Mouse (Mus musculus): ENCODE results near the gene Cldnd1. TPM values are rescaled to one million over a fixed set of nuclear protein-coding genes. Genes with fewer than 3 reads are reported as not detected.

Gene Cldnd1
- 100 to 1,000 TPM in 2 of 4 experiments, 10 to 100 TPM in 2; 87.9 to 106 (median 100) TPM for total RNA-seq (2022)

DNA sequence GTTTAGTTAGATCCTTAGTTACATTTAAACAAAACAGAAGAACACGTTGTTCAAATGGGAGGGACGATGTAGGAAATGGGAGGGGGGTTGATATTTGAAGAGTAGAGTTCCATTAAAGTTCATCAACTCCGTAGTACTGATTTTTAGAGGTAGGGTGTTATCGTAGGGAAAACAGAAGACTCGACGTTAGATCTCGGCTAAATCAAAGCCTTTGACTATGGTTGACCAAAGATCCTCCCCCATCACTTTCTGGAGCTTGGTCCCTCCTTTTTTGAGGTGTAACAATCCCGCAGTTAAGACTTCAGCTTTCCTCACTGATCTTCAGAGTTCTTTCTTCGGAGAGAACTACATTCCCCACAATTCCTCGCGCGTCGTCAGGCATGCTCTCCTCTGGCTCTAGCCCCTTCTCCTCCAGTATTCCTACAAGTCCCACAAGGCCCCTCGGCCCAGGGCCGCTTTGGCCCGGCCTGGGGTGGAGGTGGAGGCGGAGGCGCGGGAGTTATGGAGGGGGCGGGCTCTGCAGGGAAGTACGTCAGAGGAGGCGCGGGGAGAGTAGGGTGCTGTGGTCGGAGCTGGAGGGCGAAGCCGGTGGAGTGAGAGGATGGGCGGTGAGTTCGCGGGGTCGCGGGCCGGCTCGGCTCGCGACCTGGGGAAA, at the start of gene Cldnd1:
Gene Cldnd1 (plus strand): TSS at position 434 of the 655 bp plus-strand sequence.
- DNase-seq (ENCODE audit: low spot score in 2 of 2): peak; percentile 90 to 96

DNA sequence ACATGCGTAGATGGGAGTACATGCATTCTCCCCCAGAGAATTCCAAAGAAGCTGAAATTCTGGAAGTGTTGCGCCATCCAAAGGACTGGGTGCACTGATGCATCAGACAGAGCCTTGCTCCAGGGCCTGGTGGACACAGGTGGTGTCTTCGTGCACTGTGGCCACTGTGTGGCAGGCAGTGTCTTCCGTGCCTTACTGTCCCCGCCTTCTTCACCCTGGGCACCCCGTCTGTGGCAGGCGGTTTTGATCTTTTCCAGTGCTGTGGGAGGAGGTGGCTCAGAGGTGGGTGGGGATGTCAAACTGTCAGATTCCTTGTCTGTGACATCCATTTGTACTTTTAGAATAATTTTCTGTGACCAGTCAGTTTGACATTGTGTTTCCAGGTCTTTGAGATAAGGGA, 49.0 kb upstream of the Cldnd1 start:
- no peak for DNase-seq (ENCODE audit: low spot score in 2 of 2)

DNA sequence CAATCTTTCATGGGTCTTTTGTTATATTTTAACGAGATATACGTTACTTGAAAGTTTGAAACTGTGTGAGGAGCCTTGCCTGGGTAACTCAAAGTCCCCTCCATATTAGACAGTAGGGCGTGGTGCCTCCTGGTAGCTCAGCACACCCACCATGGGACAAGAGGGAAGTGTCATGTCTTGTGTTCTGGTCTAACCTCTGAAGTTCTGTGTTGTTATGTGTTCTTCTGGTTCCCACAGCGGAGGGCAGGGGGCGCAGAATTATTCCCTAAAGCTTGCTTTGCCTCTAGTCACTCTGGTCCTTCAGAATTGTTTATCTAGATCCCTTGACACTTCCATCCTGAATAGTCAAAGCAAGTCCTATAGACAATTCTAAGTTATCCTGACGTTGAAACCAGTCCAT, 45.7 kb upstream of the Cldnd1 start:
- DNase-seq (ENCODE audit: low spot score in 2 of 2): no peak

DNA sequence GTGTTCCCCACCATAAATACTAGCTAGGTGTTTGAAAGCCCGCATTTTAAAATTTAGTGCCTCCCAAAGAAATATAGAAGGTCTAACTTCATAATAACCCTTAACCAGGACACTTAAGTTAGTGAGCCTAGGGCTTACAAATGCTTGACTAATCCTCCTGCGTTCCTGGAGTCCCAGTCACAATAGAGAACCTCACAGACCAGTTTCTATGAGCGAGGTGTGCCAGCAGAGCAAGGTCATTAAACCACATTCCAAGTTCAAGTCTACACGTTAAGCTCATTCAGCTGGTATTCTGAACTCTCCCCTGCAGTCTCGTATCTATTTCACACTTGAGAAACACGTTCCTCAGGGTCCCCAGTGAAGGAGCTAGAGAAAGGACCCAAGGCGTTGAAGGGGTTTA, 44.8 kb upstream of the Cldnd1 start:
- DNase-seq (ENCODE audit: low spot score in 2 of 2): no peak

DNA sequence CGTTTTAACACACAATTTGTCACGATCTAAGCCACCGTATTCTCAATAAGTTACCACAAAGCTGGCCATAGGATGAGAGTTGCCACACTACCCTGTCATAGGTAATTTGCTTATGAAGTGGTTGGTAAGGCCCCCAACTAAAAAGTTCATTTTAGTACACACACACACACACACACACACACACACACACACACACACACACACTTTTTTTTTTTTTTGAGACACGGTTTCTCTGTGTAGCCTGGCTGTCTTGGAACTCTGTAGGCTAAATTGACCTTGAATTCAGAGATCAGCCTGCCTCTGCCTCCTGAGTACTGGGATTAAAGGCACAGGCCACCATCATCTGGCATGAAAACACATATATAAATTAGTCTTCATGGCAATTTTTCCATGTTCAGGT, 43.8 kb upstream of the Cldnd1 start:
- no peak for DNase-seq (ENCODE audit: low spot score in 2 of 2)

DNA sequence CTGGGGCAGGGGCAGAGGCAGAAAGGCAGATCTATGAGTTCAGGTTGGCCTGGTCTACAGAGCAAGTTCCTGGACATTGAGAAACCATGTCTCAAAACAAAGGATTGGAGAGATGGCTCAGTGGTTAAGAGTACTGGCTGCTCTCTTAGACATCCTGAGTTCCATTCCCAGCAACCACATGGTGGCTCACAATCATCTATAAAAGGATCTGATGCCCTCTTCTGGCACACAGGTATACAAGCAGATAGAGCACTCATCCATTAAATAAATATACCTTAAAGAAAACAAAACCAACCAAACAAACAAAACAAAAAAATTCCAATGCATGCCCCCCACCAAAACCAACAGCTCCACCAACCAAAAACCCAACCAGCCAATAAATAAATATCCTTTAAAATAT, 43.2 kb upstream of the Cldnd1 start:
- no peak for DNase-seq (ENCODE audit: low spot score in 2 of 2)

DNA sequence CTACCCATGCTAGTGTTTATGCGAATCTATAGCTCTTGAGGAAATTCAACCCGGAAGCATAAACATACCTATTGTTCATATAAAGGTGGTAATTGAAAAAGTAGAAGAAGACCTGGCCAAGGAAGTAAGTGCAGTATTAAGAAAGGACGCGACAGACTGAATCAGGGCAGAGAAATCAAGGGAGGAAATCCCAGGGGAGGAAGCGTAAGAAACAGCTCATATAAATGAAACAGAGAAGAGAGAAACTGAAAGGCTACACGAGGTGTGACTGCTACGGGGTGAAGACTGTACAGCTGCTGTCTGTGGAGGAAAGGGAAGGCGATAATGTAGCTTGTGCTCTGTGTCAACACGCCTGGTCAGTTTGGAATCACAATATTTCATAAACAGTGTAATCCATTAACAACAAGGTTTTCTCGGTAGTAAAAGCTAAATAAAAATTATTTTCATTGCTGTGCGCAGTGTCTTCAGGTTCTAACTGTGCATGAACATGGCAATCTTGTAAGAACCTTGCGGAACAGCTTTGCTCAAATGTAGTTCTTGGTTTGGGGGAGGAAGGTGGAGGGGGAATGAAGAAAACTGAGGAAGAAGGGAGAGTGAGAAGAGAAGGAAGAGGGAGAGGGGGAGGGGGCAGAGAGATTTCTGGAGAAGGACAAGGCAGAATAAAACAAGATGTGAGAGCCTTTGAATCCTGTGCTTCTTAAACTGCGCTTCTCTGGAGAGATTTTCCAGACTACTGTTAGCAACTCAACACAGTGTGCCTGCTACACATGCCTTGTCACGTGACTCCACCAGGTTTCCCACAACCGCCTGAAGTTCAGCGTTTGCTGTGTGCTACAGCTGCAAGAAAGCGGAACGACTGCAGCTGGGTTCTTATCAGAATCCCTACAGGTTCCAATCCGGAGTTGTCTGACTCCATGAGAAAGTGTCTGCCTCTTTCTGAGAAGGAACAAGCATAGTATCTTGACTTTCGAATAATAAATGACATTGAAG, 41.9 kb upstream of the Cldnd1 start:
- DNase-seq (ENCODE audit: low spot score in 2 of 2): no peak

DNA sequence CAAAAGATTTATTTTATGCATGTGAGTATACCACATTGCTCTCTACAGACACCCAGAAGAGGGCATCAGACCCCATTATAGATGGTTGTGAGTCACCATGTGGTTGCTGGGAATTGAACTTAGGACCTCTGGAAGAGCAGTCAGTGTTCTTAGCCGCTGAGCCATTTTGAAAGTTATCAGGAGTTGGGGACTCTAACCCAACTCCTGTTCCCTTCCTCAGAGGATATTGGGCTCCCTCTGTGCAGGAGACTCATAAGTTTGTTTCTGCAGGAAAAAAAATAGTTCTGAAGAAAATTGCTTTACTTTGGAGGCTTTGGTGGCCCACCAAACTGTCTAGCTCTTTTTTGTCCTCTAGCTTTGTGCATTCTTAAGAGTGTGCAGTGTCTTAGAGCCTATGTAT, 39.2 kb upstream of the Cldnd1 start:
- no peak for DNase-seq (ENCODE audit: low spot score in 2 of 2)

DNA sequence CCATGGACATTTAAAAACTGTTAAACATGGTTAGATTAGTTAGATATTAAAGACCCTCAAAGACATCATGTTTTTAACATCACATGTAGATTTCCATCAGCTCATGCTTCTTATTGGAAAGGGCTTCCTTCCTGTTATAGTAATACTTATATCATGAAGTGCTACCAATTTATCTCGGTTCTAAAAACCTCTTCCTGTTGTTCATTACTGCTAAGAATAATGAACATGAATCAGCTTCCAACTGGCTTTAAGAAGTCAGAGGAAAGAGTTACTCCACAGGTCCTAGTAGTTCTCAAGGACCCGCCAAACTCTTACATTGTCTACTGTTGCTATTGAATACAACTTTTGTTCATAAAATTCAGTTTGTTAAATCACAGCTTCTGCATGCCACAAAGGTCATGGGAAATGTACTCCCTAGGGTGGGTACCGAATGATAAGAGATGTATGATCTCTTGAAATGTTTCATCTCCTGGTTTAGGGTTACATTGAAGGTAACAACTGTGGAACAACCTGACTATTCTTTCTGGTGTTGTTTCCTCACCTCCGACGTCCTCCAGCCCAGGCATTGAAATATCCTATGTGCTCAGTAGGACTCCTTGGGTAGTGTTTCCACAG, 38.0 kb upstream of the Cldnd1 start:
- DNase-seq (ENCODE audit: low spot score in 2 of 2): no peak

DNA sequence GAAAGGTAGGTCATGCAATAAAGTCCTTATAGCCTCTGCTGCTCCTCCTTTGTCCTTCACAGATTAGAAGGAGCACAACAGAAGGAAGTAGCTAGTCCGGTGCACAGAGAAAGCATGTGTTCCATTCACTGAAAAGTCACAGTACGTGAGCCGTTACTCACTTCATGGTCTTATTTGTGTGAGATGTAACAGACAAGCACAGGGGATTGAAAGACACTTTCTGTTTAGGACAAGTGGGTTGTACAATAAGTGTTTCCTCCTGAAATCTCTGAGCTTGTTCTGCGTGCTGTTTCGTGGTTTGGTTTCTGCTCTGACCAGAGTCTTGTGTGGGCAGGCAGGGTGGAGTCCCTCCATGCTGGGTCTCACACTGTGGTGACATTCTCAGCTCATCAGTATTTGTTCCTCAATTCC, 37.4 kb upstream of the Cldnd1 start:
- no peak for DNase-seq (ENCODE audit: low spot score in 2 of 2)

DNA sequence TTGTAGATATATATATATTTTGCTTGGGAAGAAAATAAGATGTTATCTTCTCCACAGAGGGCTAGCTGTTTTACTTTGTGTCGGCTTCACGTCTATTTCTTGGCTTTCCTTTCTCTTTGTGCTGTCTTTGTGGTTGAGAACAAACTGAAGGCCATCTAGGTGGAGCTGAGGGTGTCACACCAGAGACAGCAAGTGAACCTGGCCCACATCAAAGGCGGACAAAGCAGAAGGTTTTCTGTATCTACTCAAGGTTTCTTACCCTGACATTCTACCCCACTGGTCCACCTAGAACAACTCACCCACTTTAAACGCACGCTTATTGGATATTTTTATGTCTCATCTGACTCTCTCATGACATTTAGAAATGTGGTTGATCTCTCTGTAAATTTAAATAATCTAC, 33.6 kb upstream of the Cldnd1 start:
- no peak for DNase-seq (ENCODE audit: low spot score in 2 of 2)

DNA sequence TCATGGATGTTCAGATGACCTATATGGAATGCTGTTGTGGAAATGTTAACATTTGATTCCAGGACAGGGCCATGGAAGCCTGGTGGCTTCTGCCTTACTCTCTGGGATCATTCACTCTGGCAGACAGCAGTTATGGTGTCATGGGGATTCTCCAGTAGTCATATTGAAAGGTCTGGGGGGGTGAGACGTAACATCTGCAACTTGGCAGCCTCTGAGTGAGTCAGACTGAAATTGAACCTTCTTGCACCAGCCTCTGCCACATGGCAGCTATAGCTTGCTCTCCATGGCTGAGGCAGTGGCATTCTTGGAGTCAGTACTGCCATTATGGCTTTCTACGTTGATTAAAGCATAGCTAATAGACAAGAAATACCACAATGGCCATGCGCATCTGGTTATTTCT, 30.9 kb upstream of the Cldnd1 start:
- DNase-seq (ENCODE audit: low spot score in 2 of 2): no peak

DNA sequence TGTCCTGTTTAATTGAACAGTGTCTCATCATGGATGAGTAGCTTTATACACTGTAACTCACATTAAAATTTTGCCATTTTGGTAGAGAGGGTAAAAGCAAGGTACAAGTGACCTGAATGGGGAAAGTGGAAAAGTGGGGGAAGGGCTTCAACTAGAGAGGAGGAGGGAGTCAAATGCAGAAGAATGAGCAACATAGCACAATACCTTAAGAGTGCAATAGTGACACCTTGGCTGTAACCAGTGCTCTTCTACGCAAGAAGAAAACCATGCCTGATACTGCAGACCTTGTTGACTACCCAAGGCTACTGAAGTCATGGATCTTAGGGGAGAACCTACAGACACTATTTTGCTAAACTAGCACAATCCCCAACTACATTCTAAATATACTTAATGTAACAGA, 30.4 kb upstream of the Cldnd1 start:
- DNase-seq (ENCODE audit: low spot score in 2 of 2): no peak

DNA sequence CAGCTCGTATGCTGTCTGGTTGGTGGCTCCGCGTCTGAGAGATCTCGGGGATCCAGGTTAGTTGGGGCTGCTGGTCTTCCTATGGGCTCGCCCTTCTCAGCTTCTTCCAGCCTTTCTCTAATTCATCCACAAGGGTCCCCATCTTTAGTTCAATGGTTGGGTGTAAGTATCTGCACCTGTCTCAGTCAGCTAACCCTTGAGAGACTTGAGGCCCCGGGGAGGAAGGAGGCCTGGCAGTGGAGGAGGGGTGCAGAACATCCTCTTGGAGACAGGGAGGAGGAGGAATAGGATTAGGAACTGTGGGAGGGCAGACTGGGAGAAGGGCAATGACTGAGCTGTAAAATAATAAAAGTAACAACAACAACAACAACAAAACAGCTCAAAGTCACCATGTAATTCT, 27.5 kb upstream of the Cldnd1 start:
- no peak for DNase-seq (ENCODE audit: low spot score in 2 of 2)

DNA sequence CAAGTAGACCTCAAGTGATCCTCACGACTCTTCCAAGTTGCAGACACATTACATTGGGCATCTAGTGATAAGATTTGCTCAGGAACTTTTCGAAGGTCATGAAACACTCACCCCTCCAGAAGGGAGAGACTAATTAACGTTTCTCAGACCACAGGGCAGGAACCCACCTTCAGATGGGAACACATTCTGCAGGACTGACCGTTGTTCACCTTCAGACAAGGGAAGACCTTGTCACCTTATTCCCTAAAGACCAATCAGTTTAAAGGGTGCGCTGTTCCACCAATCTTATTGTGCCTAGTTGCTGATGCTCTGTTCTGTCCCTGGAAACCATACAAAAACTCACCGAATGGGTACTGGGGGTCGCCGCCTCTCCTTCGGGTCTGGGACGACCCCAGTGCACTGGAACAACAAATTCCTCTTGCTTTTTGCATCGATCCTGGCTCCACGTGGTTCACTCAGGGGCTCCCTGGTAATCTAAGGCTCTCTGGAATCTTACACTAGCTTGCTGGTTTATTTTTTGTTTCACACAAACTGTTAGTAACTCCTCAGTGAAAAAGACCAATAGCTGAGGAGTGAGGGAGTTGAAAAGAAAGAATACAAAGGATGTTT, 26.8 kb upstream of the Cldnd1 start:
- DNase-seq (ENCODE audit: low spot score in 2 of 2): no peak

DNA sequence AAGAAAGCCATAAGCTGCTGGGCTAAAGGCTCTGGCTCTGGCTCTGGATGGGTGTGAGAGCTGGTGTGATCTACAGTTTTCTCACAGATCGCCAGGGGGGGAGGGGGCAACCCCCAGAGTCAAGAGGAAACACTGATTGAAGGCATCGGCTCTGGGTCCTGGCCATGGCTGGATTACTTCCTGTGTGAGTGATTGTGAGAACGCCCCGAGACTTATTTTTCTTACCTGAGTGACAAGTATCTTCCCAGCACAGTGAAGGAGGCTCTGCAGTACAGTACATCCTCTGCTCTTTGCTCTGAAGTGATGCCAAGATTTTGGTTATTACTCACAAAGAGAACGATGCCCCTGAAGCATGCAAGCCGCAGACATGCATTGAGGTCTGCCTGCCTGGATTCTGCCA, 25.9 kb upstream of the Cldnd1 start:
- no peak for DNase-seq (ENCODE audit: low spot score in 2 of 2)

DNA sequence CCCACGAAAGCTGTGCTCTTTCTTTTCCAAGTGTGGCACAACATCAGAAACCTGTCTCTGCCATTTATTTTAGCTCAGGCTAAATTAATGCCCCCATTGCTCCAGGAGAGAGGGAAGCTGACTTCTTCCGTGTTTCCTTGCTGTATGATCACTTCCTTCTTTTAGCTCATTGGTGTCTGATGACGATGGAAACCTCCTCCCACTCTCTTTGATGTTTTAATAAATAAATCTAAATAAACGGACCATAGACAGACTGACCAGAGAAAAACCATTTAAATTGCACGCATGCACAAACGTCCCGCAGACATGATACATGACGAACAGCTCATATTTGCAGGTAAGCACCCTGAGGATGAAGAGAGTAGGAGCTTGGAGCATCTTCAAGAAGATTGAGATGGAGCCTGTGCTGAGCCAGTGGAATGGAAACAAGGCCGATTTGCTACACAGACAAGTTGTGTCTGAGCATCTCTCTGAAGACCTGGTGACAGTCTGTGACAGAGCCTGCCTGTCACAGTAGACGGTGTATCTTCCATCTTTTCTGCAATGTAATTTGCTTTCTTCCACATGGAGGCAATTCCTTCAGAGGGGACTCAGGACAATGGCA, 25.3 kb upstream of the Cldnd1 start:
- no peak for DNase-seq (ENCODE audit: low spot score in 2 of 2)

DNA sequence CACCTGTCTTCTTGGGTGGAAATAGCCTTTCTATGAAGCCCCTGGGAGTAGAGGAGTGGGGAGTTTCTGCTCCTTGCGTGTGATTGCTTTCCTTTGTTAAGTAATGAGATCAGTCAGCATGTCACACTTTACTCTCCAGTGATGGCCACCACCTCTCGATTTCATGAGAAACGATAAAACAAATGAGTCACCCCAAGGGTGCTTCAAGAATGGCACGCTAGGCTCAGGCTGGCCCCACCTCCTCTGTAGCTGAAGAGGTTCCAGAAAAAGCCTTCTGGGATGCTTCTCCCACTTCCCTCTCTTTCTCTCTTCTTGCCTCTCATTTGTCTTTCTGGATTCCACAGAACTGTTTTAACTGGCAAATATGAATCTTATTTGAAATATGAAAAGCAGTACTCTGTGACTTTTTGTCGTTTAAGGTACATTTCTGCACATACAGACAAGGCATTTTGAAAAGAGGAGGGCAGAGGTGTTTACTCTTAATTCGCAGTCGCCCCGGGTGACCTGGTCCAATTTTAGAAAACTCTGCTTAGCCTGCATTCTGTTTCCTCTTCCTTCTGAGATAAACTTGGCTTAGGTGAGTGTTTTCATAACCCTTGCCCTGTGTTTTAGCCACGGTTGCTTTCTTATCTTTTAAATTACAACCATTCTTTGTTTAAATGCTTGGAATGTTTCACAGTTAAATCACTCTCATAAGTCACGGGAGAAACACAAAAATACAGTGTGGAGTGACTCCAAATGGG, 24.2 kb upstream of the Cldnd1 start:
- DNase-seq (ENCODE audit: low spot score in 2 of 2): no peak

DNA sequence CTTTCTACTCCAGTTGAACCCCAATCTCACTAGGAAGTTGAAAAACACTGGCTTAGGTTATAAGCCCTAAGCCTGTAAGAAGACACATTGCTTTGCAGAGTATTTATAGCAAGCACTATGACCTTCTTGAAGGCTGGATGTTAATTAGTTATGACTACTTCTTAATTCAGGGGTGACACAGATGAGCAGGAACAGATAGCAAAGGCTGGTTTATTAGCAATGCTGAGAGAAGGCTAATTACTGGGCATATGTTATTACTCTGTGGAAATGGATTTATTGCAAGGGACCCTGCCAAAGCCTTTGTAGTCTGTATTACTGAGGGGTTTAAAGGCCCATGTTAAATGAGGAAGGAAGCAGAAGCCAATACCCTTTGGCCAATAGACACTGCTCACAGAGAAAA, 22.7 kb upstream of the Cldnd1 start:
- no peak for DNase-seq (ENCODE audit: low spot score in 2 of 2)

DNA sequence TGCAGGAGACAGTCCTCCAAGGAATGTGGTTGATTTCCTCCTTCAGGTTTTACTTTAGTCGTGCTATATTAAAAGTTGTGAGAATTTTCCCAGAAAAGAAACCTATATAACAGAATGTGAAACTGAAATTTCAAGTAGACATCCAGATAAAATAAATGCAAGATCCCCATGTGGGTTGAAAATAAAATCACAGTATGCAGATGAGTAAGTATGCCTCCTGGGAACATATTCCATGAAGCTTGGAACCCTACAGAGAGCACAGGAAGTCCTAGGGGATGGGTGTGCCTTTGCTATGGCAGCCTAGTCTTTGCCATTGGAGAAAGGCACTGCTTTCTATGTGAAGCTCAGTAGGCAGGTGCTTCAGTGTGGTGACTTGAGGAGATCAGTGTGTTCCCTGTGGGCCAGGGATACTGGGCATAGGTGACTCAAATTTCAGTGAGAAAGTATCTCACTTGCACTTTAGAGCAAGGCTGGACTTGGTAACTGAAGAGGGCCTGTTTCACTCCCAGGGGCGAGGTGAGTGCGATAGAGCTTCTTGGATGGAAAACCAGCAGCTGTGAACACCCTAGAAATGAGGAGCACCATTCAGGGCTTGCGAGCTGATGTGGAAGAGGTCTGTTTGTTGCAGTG, 20.3 kb upstream of the Cldnd1 start:
- DNase-seq (ENCODE audit: low spot score in 2 of 2): no peak
